ENCODE assay signal across 10 mouse cellular contexts in the genomic region with DNA sequence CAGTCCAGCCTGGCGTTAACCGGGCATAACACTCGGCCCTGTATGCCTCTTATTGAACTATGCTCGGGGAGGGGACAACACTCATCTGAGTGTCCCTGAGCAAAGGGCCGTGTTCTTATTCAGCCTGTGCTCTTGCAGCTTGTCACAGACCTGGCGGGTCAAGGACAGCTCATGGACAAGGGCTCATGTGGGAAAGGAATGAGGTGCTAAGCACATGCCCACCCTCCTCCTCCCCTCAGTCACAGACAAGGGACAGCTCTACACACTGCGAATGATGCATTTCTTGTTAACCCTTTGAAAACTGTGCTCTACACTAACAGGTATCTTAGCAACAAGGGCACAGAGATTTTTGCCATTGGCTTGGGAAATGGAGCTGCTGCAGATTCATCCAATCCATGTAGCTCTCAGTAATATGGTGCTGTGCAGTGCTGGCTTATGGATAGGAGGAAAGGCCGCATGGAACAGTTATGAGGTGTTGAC. TPM values are rescaled to one million over a fixed set of nuclear protein-coding genes. Genes with fewer than 3 reads are reported as not detected.
A peak's percentile ranks its signal among the peaks of the same experiment; 100 is the strongest.
DNase-seq lines count a peak whose midpoint lies in the region; ATAC-seq and TF ChIP-seq lines count a peak whose summit lies in the region.
"Had no signal": no experiment of that assay in that cellular context is flagged by ENCODE, and none has a peak within 500 bp of the region (broad histone marks: within the 10 kb centered on the region; RNA-seq: fewer than 3 reads in every experiment).

No protein-coding gene starts in this region.

- no peaks in the 10 kb centered on the region for H3K9me3 ChIP-seq in heart, embryonic 16.5 days (replicated peaks; ENCODE audit: control insufficient read depth, low read length)
- no peaks in the 10 kb centered on the region for H3K9me3 ChIP-seq in forebrain, postnatal 0 days (ENCODE audit: low read length)
- H3K9me3 ChIP-seq: liver, embryonic 13.5 days had no signal

- 0 out of 2 replicates have a peak overlapping the region, but pooled peaks have one; percentile 19 for H3K27ac ChIP-seq in heart, embryonic 16.5 days (ENCODE audit: low read length)
- no peak overlapping the region for H3K27ac ChIP-seq in forebrain, postnatal 0 days (ENCODE audit: low read depth, low read length)
- H3K27ac ChIP-seq: gastrocnemius, adult 2 months; liver, embryonic 13.5 days had no signal

- no peak overlapping the region for H3K9ac ChIP-seq in heart, embryonic 16.5 days (ENCODE audit: low read length)
- H3K9ac ChIP-seq in forebrain, postnatal 0 days = no peak overlapping the region
- H3K9ac ChIP-seq: liver, embryonic 13.5 days had no signal

- peak; percentile 55 for ATAC-seq in heart, embryonic 16.5 days (replicated peaks; ENCODE audit: extremely low read depth, insufficient read depth, low FRiP score)
- ATAC-seq in forebrain, postnatal 0 days = peak; percentile 82

- no peak for DNase-seq in heart, adult 8-10 months (ENCODE audit: low spot score)
- peak; percentile 22 for DNase-seq in lung, adult 2 months
- DNase-seq in lung, postnatal 10 days = no peak
- DNase-seq in forebrain, postnatal 0 days = no peak
- peak; percentile 48 for DNase-seq in kidney, postnatal 14 days
- DNase-seq in left cerebral cortex, postnatal 4 days = no peak
- DNase-seq: cerebellum, postnatal 36 days; gastrocnemius, adult 2 months; liver, embryonic 13.5 days had no signal

- no peak for TF ChIP-seq POLR2A in lung, adult 2 months (IDR thresholded peaks at IDR 0.05; ENCODE audit: borderline replicate concordance, extremely low read depth, low read depth, low read length)

- peaks cover 23% of the 10 kb centered on the region for H3K4me1 ChIP-seq in heart, embryonic 16.5 days (ENCODE audit: control insufficient read depth, insufficient read depth, low read length)
- peaks cover 11% of the 10 kb centered on the region for H3K4me1 ChIP-seq in lung, adult 2 months (ENCODE audit: control insufficient read depth, insufficient read depth, low read length)
- H3K4me1 ChIP-seq in forebrain, postnatal 0 days (ENCODE audit: insufficient read depth) = no peaks in the 10 kb centered on the region
- H3K4me1 ChIP-seq: liver, embryonic 13.5 days had no signal

- 42% methylated on average over 8 of the region's 8 CpGs for whole genome bisulfite sequencing in heart, embryonic 16.5 days
- 66% methylated on average over 8 of the region's 8 CpGs for WGBS in lung, adult 2 months
- 69% methylated on average over 8 of the region's 8 CpGs for WGBS in forebrain, postnatal 0 days

- H3K4me3 ChIP-seq in heart, embryonic 16.5 days (ENCODE audit: low read length) = no peak overlapping the region
- no peak overlapping the region for H3K4me3 ChIP-seq in lung, adult 2 months (replicated peaks; ENCODE audit: extremely low read depth, low read depth, low read length)
- H3K4me3 ChIP-seq in forebrain, postnatal 0 days (ENCODE audit: low read depth, low read length) = no peak overlapping the region
- H3K4me3 ChIP-seq: gastrocnemius, adult 2 months; liver, embryonic 13.5 days had no signal

- H3K4me2 ChIP-seq in heart, embryonic 16.5 days (ENCODE audit: low read depth, low read length) = no peak overlapping the region
- H3K4me2 ChIP-seq in forebrain, postnatal 0 days (ENCODE audit: low read depth) = no peak overlapping the region
- H3K4me2 ChIP-seq: liver, embryonic 13.5 days had no signal

- no peaks in the 10 kb centered on the region for H3K27me3 ChIP-seq in heart, embryonic 16.5 days (ENCODE audit: control insufficient read depth, insufficient read depth, low read length)
- H3K27me3 ChIP-seq in forebrain, postnatal 0 days (ENCODE audit: insufficient read depth, low read length) = no peaks in the 10 kb centered on the region
- H3K27me3 ChIP-seq: liver, embryonic 13.5 days had no signal

- intact Hi-C loops in left cerebral cortex, postnatal 4 days (cut with DNase I) = no loop called here

- no peak for TF ChIP-seq CTCF in lung, adult 2 months (IDR thresholded peaks at IDR 0.05; ENCODE audit: insufficient read depth, low read length)
- no peak for TF ChIP-seq CTCF in forebrain, postnatal 0 days (IDR thresholded peaks at IDR 0.05; ENCODE audit: low read depth)

- H3K36me3 ChIP-seq in heart, embryonic 16.5 days (ENCODE audit: control insufficient read depth, insufficient read depth) = no peaks in the 10 kb centered on the region
- no peaks in the 10 kb centered on the region for H3K36me3 ChIP-seq in forebrain, postnatal 0 days (ENCODE audit: insufficient read depth)
- H3K36me3 ChIP-seq: liver, embryonic 13.5 days had no signal

RNA-seq across cellular contexts. Expression of a gene that starts 24.5 kb away (rescaled TPM):
- polyA plus RNA-seq in heart, embryonic 16.5 days (2015; fragmentation: Nextera tagmentation; extraction: Ambion mirVana) = 40.4 and 49.9 TPM in 2 replicates
- 100 to 1,000 TPM in 1 of 4 experiments, 10 to 100 TPM in 3; 62.7 to 106 (median 77.6) TPM for total RNA-seq in heart, adult 8-10 months (2022)
- 52.2 and 78.2 TPM in 2 replicates for polyA plus RNA-seq in lung, adult 2 months (2012; rRNA removed)
- 141 and 146 TPM in 2 replicates for total RNA-seq in forebrain, postnatal 0 days (2014; rRNA removed)
- 92.5 and 129 TPM in 2 replicates for polyA plus RNA-seq in forebrain, postnatal 0 days (2015; fragmentation: Nextera tagmentation; extraction: Ambion mirVana)
- 100 to 1,000 TPM; 182 to 185 TPM for total RNA-seq in left cerebral cortex, postnatal 4 days (2021)

RNA-seq across cellular contexts. Expression of a gene that starts 25.8 kb away (rescaled TPM):
- polyA plus RNA-seq in heart, embryonic 16.5 days (2015; fragmentation: Nextera tagmentation; extraction: Ambion mirVana) = 2.9 and 3.3 TPM in 2 replicates
- total RNA-seq in heart, adult 8-10 months (2022) = 1 to 10 TPM; 6.0 to 7.6 (median 6.3) TPM
- 6.2 and 8.1 TPM in 2 replicates for polyA plus RNA-seq in lung, adult 2 months (2012; rRNA removed)
- 22.7 and 22.9 TPM in 2 replicates for total RNA-seq in forebrain, postnatal 0 days (2014; rRNA removed)
- polyA plus RNA-seq in forebrain, postnatal 0 days (2015; fragmentation: Nextera tagmentation; extraction: Ambion mirVana) = 9.3 and 10.7 TPM in 2 replicates
- total RNA-seq in left cerebral cortex, postnatal 4 days (2021) = 10 to 100 TPM; 24.6 to 30.6 TPM

Comparison
In these comparisons a context has a peak if more than half of its experiments do, and no peak if none do; other contexts are left out.
1. DNase-seq: peak in lung, adult 2 months (single experiment) and kidney, postnatal 14 days (single experiment); none in heart, adult 8-10 months (single experiment), lung, postnatal 10 days (single experiment), forebrain, postnatal 0 days (single experiment) and left cerebral cortex, postnatal 4 days (single experiment).